Mouse (Mus musculus) central nervous system, embryonic 11.5 days (tissue): ENCODE measurements around the gene Mfap5. TPM values are rescaled to one million over a fixed set of nuclear protein-coding genes. Genes with fewer than 3 reads are reported as not detected.

Source experiments
- polyA plus RNA-seq: library from polyadenylated mRNA; depleted of rRNA; stranded (reverse); fragments of >200 nt; gene quantifications from 2 replicates; pipeline ENCODE4 v1.2.3, GENCODE M21; 2012; rRNA removed

Gene Mfap5
- 0.75 and 0.89 TPM in 2 replicates for polyA plus RNA-seq

GRCm38 (mm10) chr6:122505545-122505944 is at the start of gene Mfap5:
TSS of gene Mfap5 (plus strand) at chr6:122505845.

GRCm38 (mm10) chr6:122498661-122499060 is 7.0 kb upstream of the Mfap5 start, which contains the start of gene Rimklb:
TSS of gene Rimklb (minus strand) at chr6:122498761.

GRCm38 (mm10) chr6:122553606-122554005 is 48.0 kb downstream of the Mfap5 start, which contains the start of gene Aicda:
TSS of gene Aicda (plus strand) at chr6:122553801.

Other genes with a start within 250 kb of the Mfap5 start
- gene Klrg1, start 223.0 kb upstream of the Mfap5 start, polyA plus RNA-seq = 0.06 and 0.12 TPM in 2 replicates
- 50.1 and 62.6 TPM in 2 replicates for gene M6pr, start 197.1 kb upstream of the Mfap5 start, polyA plus RNA-seq
- gene Phc1, start 165.3 kb upstream of the Mfap5 start, polyA plus RNA-seq = 41.9 and 79.3 TPM in 2 replicates
- 114 and 333 TPM in 2 replicates for gene Rimklb, start 7.1 kb upstream of the Mfap5 start, polyA plus RNA-seq
- 0.06 TPM in 2 replicates for gene Aicda, start 48.0 kb downstream of the Mfap5 start, polyA plus RNA-seq
- gene Apobec1, start 96.6 kb downstream of the Mfap5 start, polyA plus RNA-seq = 3.2 and 3.8 TPM in 2 replicates
- gene Gdf3, start 104.2 kb downstream of the Mfap5 start, polyA plus RNA-seq = 0.36 and 0.42 TPM in 2 replicates
- 0.48 TPM in 1 of 2 replicates, not detected in the other for gene Dppa3, start 120.6 kb downstream of the Mfap5 start, polyA plus RNA-seq
- gene Nanog, start 201.6 kb downstream of the Mfap5 start, polyA plus RNA-seq = 0.14 and 0.43 TPM in 2 replicates